Comparison of ENCODE assay signal across 20 mouse cellular contexts in the genomic region with DNA sequence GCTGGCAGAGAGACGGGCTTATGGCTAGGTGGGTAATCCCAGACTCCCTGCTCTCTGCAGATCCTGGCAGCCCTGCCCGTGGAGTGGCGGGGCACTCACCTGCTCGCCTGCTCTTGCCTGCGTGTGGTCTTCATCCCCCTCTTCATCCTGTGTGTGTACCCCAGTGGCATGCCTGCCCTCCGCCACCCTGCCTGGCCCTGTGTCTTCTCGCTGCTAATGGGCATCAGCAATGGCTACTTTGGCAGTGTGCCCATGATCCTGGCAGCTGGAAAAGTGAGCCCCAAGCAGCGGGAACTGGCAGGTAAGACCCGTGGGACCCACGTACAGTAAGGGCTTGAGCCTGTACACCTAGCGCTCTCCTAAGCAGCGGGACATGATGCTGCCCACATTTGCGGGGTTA. TPM values are rescaled to one million over a fixed set of nuclear protein-coding genes. Genes with fewer than 3 reads are reported as not detected.
DNase-seq lines count a peak whose midpoint lies in the region; ATAC-seq lines count a peak whose summit lies in the region.
"Had no signal": no experiment of that assay in that cellular context is flagged by ENCODE, and none has a peak within 500 bp of the region (broad histone marks: within the 10 kb centered on the region; RNA-seq: fewer than 3 reads in every experiment).

No protein-coding gene starts in this region.

- peaks cover 7% of the 10 kb centered on the region for H3K4me1 ChIP-seq in megakaryocyte, embryonic 14.5 days

- H3K27me3 ChIP-seq in megakaryocyte, embryonic 14.5 days (replicated peaks) = peaks cover 53% of the 10 kb centered on the region
- H3K27me3 ChIP-seq: embryonic facial prominence, embryonic 13.5 days; embryonic facial prominence, embryonic 15.5 days; forebrain, embryonic 12.5 days had no signal

- peak overlapping the region; percentile 16 for H3K4me3 ChIP-seq in megakaryocyte, embryonic 14.5 days (replicated peaks)
- H3K4me3 ChIP-seq: embryonic facial prominence, embryonic 13.5 days; embryonic facial prominence, embryonic 15.5 days; erythroblast, embryonic 14.5 days; forebrain, embryonic 10.5 days; forebrain, embryonic 12.5 days had no signal

- no peaks in the 10 kb centered on the region for H3K36me3 ChIP-seq in megakaryocyte, embryonic 14.5 days (replicated peaks; ENCODE audit: low read length)
- H3K36me3 ChIP-seq: embryonic facial prominence, embryonic 15.5 days had no signal

- DNase-seq in testis, postnatal 10 days (ENCODE audit: low spot score) = peak; percentile 54
- DNase-seq in testis, postnatal 14 days (ENCODE audit: low spot score) = no peak
- DNase-seq: adrenal gland, adult 2 months; adrenal gland, postnatal 10 days; adrenal gland, postnatal 25 days; cerebellum, adult 11 months; cerebellum, adult 18-20 months; cerebellum, adult 8-10 months; embryo, embryonic 11 days had no signal

- H3K9me3 ChIP-seq in megakaryocyte, embryonic 14.5 days = no peaks in the 10 kb centered on the region
- H3K9me3 ChIP-seq: embryonic facial prominence, embryonic 13.5 days; embryonic facial prominence, embryonic 15.5 days; forebrain, embryonic 10.5 days; forebrain, embryonic 12.5 days had no signal

- ATAC-seq in megakaryocyte, adult 5-6 weeks (ENCODE audit: poor library complexity, severe bottlenecking) = no peak
- ATAC-seq: forebrain, embryonic 14.5 days; forebrain, embryonic 16.5 days had no signal

RNA-seq across cellular contexts. Expression of gene Slc29a4, which starts 27.6 kb away (rescaled TPM):
- polyA plus RNA-seq in megakaryocyte, embryonic 14.5 days (2012; ENCODE audit: insufficient read depth, low replicate concordance) = 0.04 TPM in 1 of 2 replicates, not detected in the other
- total RNA-seq in megakaryocyte, adult 5-6 weeks (2015) = not detected in 2 replicates
- total RNA-seq in megakaryocyte, adult 5-6 weeks (2017) = not detected in 2 replicates
- total RNA-seq: common myeloid progenitor, adult 5-6 weeks; MEL had no signal
- polyA plus RNA-seq: erythroblast, embryonic 14.5 days had no signal
